Mouse (Mus musculus): ENCODE results near the gene Rfx5. TPM values are rescaled to one million over a fixed set of nuclear protein-coding genes. Genes with fewer than 3 reads are reported as not detected.
"Not testable (repeated sequence)": the region's sequence is repeated elsewhere in the genome, so short reads cannot be mapped to it uniquely, and the experiment has no call there.

The Rfx5 gene
- polyA plus RNA-seq, 1 experiment from 2014 or later = 7.5 TPM

DNA sequence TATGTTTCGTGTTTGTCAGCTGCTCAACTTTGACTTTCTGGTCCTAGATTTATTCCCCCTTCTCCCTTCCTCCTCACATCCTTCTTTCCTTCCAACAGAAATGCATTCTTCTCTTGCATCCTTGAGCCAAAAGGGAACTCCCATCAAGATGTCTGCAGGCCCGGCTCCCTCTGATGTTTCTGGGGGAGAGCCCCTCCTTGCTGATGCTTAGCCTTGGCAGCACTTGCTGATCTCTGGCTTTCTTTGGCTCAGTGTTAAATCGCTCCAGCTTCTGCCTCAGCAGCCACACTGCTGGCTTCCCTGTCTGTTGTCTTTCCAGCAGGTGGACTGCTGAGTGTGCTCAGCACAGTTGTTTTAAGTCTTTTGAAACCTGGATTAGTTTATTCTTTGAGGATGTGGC lies 32.8 kb upstream of the Rfx5 start:
- no peak overlapping the region for H3K27ac ChIP-seq (ENCODE audit: low read length)
- no peaks in the 10 kb centered on the region for H3K36me3 ChIP-seq (ENCODE audit: control insufficient read depth, insufficient read depth, low read length)
- no peaks in the 10 kb centered on the region for H3K9me3 ChIP-seq (replicated peaks; ENCODE audit: control insufficient read depth, low read length, poor library complexity, severe bottlenecking)
- H3K4me3 ChIP-seq (ENCODE audit: low read depth, low read length) = no peak overlapping the region
- 35% methylated on average over 3 of the region's 3 CpGs for WGBS
- H3K4me1 ChIP-seq (ENCODE audit: control insufficient read depth, insufficient read depth, low read length) = no peaks in the 10 kb centered on the region
- H3K4me2 ChIP-seq (ENCODE audit: low read length) = no peak overlapping the region
- ATAC-seq = no peak
- no peaks in the 10 kb centered on the region for H3K27me3 ChIP-seq (ENCODE audit: control insufficient read depth, insufficient read depth, low read depth, low read length)
- no peak overlapping the region for H3K9ac ChIP-seq (ENCODE audit: low read depth, low read length)

DNA sequence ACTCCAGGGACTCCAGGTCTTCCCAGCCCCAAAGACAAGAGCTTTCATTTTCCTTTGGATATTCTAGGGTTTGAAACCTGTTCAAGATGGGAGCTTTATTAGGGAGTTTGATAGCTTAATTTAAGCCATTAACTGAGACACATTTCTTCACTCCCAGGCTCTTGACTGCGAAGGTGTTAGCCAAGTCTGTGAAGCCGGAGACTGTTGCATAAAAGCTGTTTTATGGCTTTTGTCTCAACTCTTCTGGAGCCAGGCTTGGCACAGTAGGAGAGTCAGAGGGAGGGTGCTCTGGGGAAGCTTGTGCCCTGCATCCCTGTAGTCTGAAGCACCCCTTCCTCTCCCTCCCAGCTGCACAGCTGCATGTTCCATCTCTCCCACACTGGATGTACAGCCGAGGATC lies 31.5 kb upstream of the Rfx5 start:
- Histone ChIP-seq H3K4me1 (ENCODE audit: control insufficient read depth, insufficient read depth, low read length) (no peaks in the 10 kb centered on the region), H3K27me3 (ENCODE audit: control insufficient read depth, insufficient read depth, low read depth, low read length) (no peaks in the 10 kb centered on the region), H3K9me3 (replicated peaks; ENCODE audit: control insufficient read depth, low read length, poor library complexity, severe bottlenecking) (no peaks in the 10 kb centered on the region), H3K4me3 (ENCODE audit: low read depth, low read length) (no peak overlapping the region), H3K4me2 (ENCODE audit: low read length) (no peak overlapping the region), H3K9ac (ENCODE audit: low read depth, low read length) (no peak overlapping the region), H3K36me3 (ENCODE audit: control insufficient read depth, insufficient read depth, low read length) (no peaks in the 10 kb centered on the region), H3K27ac (ENCODE audit: low read length) (no peak overlapping the region)
- ATAC-seq = no peak
- WGBS = 47% methylated on average over 3 of the region's 3 CpGs

DNA sequence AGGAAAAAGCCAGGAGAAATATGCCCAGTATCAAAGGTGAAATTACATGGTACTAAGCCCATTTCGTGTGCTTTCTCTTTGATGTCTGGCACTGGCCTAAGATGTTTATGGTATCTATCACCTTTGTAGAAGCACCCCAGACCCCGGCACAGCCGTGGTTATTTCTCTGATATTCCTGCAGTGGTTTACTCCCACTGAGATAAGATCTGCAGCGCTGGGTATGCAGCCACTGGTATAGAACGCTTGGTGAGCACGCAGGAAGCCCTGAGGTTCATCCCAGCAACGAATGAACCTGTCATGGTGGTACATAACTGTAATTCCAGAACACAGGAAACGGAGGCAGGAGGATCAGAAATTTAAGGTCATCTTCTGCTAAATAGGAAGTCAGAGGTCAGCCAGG lies 29.2 kb upstream of the Rfx5 start:
- H3K4me3 ChIP-seq (ENCODE audit: low read depth, low read length) = no peak overlapping the region
- H3K4me1 ChIP-seq (ENCODE audit: control insufficient read depth, insufficient read depth, low read length) = no peaks in the 10 kb centered on the region
- ATAC-seq = no peak
- H3K9ac ChIP-seq (ENCODE audit: low read depth, low read length) = no peak overlapping the region
- WGBS = 81% methylated on average over 8 of the region's 8 CpGs
- H3K27me3 ChIP-seq (ENCODE audit: control insufficient read depth, insufficient read depth, low read depth, low read length) = no peaks in the 10 kb centered on the region
- H3K27ac ChIP-seq (ENCODE audit: low read length) = no peak overlapping the region
- no peaks in the 10 kb centered on the region for H3K9me3 ChIP-seq (replicated peaks; ENCODE audit: control insufficient read depth, low read length, poor library complexity, severe bottlenecking)
- H3K36me3 ChIP-seq (ENCODE audit: control insufficient read depth, insufficient read depth, low read length) = no peaks in the 10 kb centered on the region
- no peak overlapping the region for H3K4me2 ChIP-seq (ENCODE audit: low read length)

DNA sequence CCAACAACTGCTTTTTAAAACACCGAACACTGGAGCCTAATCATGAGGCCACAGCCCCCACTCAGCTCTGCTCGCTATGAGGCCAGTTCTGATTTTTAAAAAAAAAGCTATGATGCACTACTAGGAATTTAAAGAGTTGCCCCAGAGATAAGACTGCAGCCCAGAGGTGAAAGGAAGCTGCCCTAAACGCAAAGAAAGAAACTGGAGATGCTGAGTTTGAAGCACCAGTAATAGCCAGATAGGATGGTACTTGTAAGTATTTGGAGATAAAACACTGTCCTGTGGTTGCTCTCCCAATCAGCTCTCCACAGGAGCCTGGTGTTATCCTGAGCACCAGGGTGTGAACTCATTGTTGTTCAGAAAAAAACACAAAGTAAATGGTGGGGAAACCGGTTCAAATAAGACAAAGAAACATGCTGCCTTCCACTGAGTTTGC lies 27.6 kb upstream of the Rfx5 start:
- H3K27me3 ChIP-seq (ENCODE audit: control insufficient read depth, insufficient read depth, low read depth, low read length); H3K4me1 ChIP-seq (ENCODE audit: control insufficient read depth, insufficient read depth, low read length); H3K4me2 ChIP-seq (ENCODE audit: low read length); H3K27ac ChIP-seq (ENCODE audit: low read length); H3K9ac ChIP-seq (ENCODE audit: low read depth, low read length); H3K4me3 ChIP-seq (ENCODE audit: low read depth, low read length); H3K36me3 ChIP-seq (ENCODE audit: control insufficient read depth, insufficient read depth, low read length); H3K9me3 ChIP-seq (replicated peaks; ENCODE audit: control insufficient read depth, low read length, poor library complexity, severe bottlenecking); ATAC-seq: not testable (repeated sequence)
- 45% methylated on average over 4 of the region's 4 CpGs for WGBS

DNA sequence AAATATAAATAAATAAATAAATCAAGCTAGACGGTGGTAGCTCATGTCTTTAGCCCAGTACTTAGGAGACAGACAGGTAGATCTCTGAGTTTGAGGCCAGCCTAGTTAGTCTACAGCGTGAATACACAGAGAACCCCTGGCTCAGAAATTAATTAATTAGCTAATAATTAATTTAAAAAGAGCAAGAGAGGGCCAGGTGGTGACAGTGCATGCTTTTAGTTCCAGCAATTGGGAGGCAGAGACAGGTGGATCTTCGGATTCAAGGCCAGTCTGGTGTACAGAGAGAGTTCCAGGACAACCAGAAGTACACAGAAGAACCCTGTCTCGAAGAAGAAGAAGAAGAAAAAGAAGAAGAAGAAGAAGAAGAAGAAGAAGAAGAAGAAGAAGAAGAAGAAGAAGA lies 24.9 kb upstream of the Rfx5 start:
- 81% methylated on average over 3 of the region's 4 CpGs for WGBS
- ATAC-seq; H3K27ac ChIP-seq (ENCODE audit: low read length); H3K9ac ChIP-seq (ENCODE audit: low read depth, low read length); H3K4me1 ChIP-seq (ENCODE audit: control insufficient read depth, insufficient read depth, low read length); H3K9me3 ChIP-seq (replicated peaks; ENCODE audit: control insufficient read depth, low read length, poor library complexity, severe bottlenecking); H3K27me3 ChIP-seq (ENCODE audit: control insufficient read depth, insufficient read depth, low read depth, low read length); H3K36me3 ChIP-seq (ENCODE audit: control insufficient read depth, insufficient read depth, low read length); H3K4me3 ChIP-seq (ENCODE audit: low read depth, low read length); H3K4me2 ChIP-seq (ENCODE audit: low read length): not testable (repeated sequence)

DNA sequence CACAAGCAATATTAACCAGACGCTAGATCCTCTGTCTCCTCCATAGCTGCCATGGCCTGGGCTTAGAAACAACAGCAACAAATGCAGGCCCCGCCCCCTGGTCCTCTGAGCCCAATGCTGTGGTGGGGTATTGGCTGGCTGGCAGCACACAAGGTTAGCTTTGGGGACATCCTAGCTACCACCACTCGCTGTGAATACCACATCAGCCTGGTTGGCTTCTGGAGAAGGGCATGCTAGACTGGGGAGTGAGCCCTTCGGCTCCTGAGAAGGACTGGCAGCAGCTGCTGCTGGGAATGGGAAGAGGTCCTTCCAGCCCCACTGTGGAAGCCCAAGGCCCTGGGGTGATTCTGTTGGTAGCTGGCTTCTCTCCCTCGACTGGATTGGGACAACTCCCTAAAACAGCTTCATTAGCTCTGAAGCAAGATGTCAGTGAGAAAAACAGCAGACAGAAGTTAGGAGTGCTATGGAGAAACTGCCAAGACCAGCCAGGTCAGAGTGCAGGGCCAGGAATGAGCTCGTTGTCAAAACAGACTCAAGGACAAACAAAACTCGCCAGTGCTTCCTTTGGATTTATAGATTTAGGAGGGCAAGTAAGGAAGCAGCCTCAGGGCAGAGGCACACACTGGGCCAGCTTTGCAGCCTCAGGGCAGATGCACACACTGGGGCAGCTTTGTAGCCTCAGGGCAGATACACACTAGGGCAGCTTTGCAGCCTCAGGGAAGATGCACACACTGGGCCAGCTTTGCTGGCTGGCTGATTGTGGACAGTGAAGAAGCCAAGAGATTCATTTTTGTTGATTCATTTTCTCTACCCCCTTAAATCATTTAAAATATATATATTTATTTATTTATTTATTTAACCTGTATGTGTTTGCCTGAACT lies 23.2 kb upstream of the Rfx5 start:
- H3K36me3 ChIP-seq (ENCODE audit: control insufficient read depth, insufficient read depth, low read length); H3K9ac ChIP-seq (ENCODE audit: low read depth, low read length); H3K27me3 ChIP-seq (ENCODE audit: control insufficient read depth, insufficient read depth, low read depth, low read length); H3K4me2 ChIP-seq (ENCODE audit: low read length); H3K27ac ChIP-seq (ENCODE audit: low read length); H3K4me3 ChIP-seq (ENCODE audit: low read depth, low read length); H3K4me1 ChIP-seq (ENCODE audit: control insufficient read depth, insufficient read depth, low read length); H3K9me3 ChIP-seq (replicated peaks; ENCODE audit: control insufficient read depth, low read length, poor library complexity, severe bottlenecking); ATAC-seq: not testable (repeated sequence)
- WGBS = 38% methylated on average over 7 of the region's 7 CpGs

DNA sequence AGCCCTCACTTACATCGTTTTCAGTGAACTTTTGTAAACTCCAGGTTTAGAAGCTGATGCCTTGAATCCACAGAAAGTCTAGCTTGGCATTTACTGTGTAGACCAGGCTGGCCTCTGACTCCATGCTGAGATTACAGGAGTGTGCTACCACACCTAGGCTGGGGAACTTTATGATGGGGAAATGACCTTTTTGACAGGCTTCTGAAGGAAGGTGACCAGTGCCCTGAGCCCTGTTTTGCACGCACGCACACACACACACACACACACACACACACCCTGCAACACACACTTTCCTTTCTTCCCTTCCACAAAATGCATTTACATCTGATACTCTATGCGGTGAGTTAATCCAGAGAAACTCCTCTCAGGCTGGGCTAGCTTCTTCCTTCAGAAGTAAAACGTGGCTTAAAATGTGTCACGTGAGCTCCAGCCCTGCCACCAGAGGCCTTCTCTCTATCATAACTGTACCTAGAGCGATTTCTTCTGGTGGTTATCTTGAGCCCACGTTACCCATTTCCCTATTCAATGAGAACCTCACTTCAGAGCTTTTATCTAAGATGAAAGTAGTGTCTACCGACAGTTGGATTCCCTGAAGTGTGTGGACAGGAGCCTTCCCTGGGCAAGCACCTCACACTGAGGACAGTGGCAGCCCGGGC lies 22.3 kb upstream of the Rfx5 start:
- 75% methylated on average over 10 of the region's 10 CpGs for WGBS

DNA sequence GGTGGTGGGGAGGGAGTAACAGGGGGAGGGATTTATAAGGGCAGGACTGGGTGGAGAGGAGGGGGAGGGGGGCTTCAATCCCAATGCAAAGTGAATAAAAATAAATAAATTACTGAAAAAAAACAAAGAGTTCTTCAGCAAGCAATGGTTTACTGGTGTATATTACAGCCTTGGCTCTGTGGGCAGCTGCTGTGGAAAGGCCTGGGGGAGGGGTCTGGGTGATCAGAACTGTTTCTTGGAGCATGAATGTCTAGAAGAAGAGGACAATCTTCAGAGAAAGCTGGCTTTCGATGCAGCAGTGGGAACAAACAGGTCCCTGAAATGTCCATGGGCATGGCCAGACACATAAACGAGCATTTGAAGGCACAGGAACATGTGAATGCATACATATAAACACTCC lies 21.6 kb upstream of the Rfx5 start:
- ATAC-seq; H3K36me3 ChIP-seq (ENCODE audit: control insufficient read depth, insufficient read depth, low read length); H3K4me2 ChIP-seq (ENCODE audit: low read length); H3K4me1 ChIP-seq (ENCODE audit: control insufficient read depth, insufficient read depth, low read length); H3K4me3 ChIP-seq (ENCODE audit: low read depth, low read length); H3K27me3 ChIP-seq (ENCODE audit: control insufficient read depth, insufficient read depth, low read depth, low read length); H3K9ac ChIP-seq (ENCODE audit: low read depth, low read length); H3K27ac ChIP-seq (ENCODE audit: low read length); H3K9me3 ChIP-seq (replicated peaks; ENCODE audit: control insufficient read depth, low read length, poor library complexity, severe bottlenecking): not testable (repeated sequence)
- WGBS = 68% methylated on average over 2 of the region's 2 CpGs

More for the DNA sequence above, 22.3 kb upstream of the Rfx5 start:
- not testable (repeated sequence) for H3K4me2 ChIP-seq (ENCODE audit: low read length); H3K9ac ChIP-seq (ENCODE audit: low read depth, low read length); H3K36me3 ChIP-seq (ENCODE audit: control insufficient read depth, insufficient read depth, low read length); ATAC-seq; H3K4me1 ChIP-seq (ENCODE audit: control insufficient read depth, insufficient read depth, low read length); H3K9me3 ChIP-seq (replicated peaks; ENCODE audit: control insufficient read depth, low read length, poor library complexity, severe bottlenecking); H3K27me3 ChIP-seq (ENCODE audit: control insufficient read depth, insufficient read depth, low read depth, low read length); H3K27ac ChIP-seq (ENCODE audit: low read length); H3K4me3 ChIP-seq (ENCODE audit: low read depth, low read length)

DNA sequence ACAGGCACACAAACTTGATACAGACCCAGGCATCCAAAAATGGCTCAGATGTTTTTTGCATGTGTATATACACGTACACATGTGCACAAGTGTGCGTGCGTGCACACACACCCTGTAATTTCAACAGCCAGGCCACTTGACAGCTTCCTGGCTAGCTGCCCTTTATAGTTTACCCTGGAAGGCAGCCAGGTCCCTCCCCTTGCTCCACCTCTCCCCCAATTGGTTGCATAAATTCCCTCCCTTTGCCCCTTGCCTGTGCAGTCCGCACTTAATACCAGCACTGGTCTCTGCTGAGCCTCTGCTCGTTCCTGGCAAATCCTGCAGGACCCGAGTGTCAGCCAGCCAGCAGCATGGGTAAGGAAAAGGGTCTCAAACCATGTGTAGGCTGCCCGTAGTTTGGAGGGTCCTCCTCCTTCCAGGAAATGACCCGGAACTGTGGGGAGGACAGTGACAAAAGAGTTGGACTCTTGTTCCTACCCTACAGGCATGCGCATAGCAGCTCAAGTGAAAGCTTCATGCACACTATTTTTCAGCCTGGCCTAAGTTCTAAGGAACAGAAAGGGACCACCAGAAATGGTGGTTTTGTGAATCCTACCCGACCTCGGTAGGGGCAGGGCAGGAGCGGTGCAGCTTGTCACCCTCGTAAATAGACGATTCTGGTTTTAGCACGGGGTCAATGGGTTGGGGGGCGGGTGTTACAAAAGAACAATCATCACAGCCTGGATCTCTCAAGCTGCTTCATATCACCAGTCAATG lies 20.9 kb upstream of the Rfx5 start, which contains the start of gene Selenbp1:
Gene Selenbp1 (plus strand): TSS at position 248 of the 756 bp plus-strand sequence.
- no peaks in the 10 kb centered on the region for H3K27me3 ChIP-seq (ENCODE audit: control insufficient read depth, insufficient read depth, low read depth, low read length)
- no peaks in the 10 kb centered on the region for H3K9me3 ChIP-seq (replicated peaks; ENCODE audit: control insufficient read depth, low read length, poor library complexity, severe bottlenecking)
- peak within 1 kb of the TSS; percentile 20 for H3K4me3 ChIP-seq (ENCODE audit: low read depth, low read length)
- H3K9ac ChIP-seq (ENCODE audit: low read depth, low read length) = no peak within 1 kb of the TSS
- peaks cover 2% of the 10 kb centered on the region; the same call in 1 of the 2 replicates for H3K4me1 ChIP-seq (ENCODE audit: control insufficient read depth, insufficient read depth, low read length)
- peak; percentile 72 for ATAC-seq
- 33% methylated on average over 16 of the region's 16 CpGs for WGBS
- no peaks in the 10 kb centered on the region for H3K36me3 ChIP-seq (ENCODE audit: control insufficient read depth, insufficient read depth, low read length)
- H3K4me2 ChIP-seq (ENCODE audit: low read length) = peak within 1 kb of the TSS; percentile 47
- peak within 1 kb of the TSS; percentile 47; the same call in 1 of the 2 replicates for H3K27ac ChIP-seq (ENCODE audit: low read length)

All from midbrain, embryonic 16.5 days (tissue).